In the genomic region with DNA sequence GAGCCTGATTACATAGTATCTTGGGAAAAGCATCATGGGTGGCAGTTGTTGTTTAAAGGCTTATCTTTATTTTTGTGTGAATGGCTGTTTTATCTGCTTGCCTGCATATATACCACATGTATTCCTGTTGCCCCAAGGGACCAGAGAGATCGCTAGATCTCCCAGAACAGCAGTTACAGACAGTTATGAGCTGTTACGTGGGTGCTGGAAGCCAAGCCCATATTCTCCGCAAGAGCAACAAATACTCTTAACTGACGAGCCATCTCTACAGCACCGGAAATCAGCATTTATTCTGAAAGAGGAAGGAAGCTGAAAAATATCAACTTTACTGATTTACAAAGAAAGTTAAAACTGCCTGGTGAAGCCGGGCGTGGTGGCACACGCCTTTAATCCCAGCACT, we compare ENCODE assay signal across 15 mouse cellular contexts.
A peak's percentile ranks its signal among the peaks of the same experiment; 100 is the strongest.
DNase-seq lines count a peak whose midpoint lies in the region; ATAC-seq and TF ChIP-seq lines count a peak whose summit lies in the region.
"Had no signal": no experiment of that assay in that cellular context is flagged by ENCODE, and none has a peak within 500 bp of the region (broad histone marks: within the 10 kb centered on the region; RNA-seq: fewer than 3 reads in every experiment).

No protein-coding gene starts in this region.

- no peak overlapping the region for H3K4me2 ChIP-seq in forebrain, embryonic 14.5 days (ENCODE audit: low read length)
- no peak overlapping the region for H3K4me2 ChIP-seq in midbrain, postnatal 0 days (ENCODE audit: low read depth, low read length, poor library complexity, severe bottlenecking)
- H3K4me2 ChIP-seq: embryonic facial prominence, embryonic 15.5 days; heart, embryonic 13.5 days; limb, embryonic 12.5 days; neural tube, embryonic 13.5 days had no signal

- peaks cover 15% of the 10 kb centered on the region for H3K36me3 ChIP-seq in G1E (replicated peaks)
- no peaks in the 10 kb centered on the region for H3K36me3 ChIP-seq in forebrain, embryonic 14.5 days (ENCODE audit: control insufficient read depth, insufficient read depth, low read length)
- no peaks in the 10 kb centered on the region; the same call in 1 of the 2 replicates for H3K36me3 ChIP-seq in midbrain, postnatal 0 days (ENCODE audit: insufficient read depth, low read length)
- H3K36me3 ChIP-seq: embryonic facial prominence, embryonic 15.5 days; heart, embryonic 13.5 days; limb, embryonic 12.5 days had no signal

- H3K27ac ChIP-seq in forebrain, embryonic 14.5 days (ENCODE audit: low read depth, low read length) = no peak overlapping the region
- no peak overlapping the region for H3K27ac ChIP-seq in midbrain, postnatal 0 days (ENCODE audit: low read depth, low read length)
- H3K27ac ChIP-seq: embryonic facial prominence, embryonic 15.5 days; heart, embryonic 13.5 days; limb, embryonic 12.5 days; neural tube, embryonic 13.5 days had no signal

- WGBS in forebrain, embryonic 14.5 days = 92% methylated on average over 8 of the region's 8 CpGs
- WGBS in lung, adult 2 months = 66% methylated on average over 8 of the region's 8 CpGs
- WGBS in midbrain, postnatal 0 days = 88% methylated on average over 8 of the region's 8 CpGs

- peaks cover 51% of the 10 kb centered on the region for H3K4me1 ChIP-seq in G1E (ENCODE audit: insufficient read depth, low read depth, low read length)
- H3K4me1 ChIP-seq in forebrain, embryonic 14.5 days (ENCODE audit: control insufficient read depth, insufficient read depth, low read length) = no peaks in the 10 kb centered on the region
- H3K4me1 ChIP-seq in lung, adult 2 months (ENCODE audit: control insufficient read depth, insufficient read depth, low read length) = peaks cover 2% of the 10 kb centered on the region; the same call in 1 of the 2 replicates
- 0 out of 2 replicates have a peak, but pooled peaks cover 3% of the 10 kb centered on the region for H3K4me1 ChIP-seq in midbrain, postnatal 0 days (ENCODE audit: insufficient read depth, low read length)
- H3K4me1 ChIP-seq: embryonic facial prominence, embryonic 15.5 days; neural tube, embryonic 13.5 days had no signal

- ATAC-seq in G1E (ENCODE audit: extremely low read depth, insufficient number of reproducible peaks, low FRiP score, poor library complexity, severe bottlenecking) = peak; percentile 88
- ATAC-seq in megakaryocyte-erythroid progenitor cell, adult 5-6 weeks (replicated peaks; ENCODE audit: low FRiP score, low TSS enrichment, poor library complexity, severe bottlenecking) = peak; percentile 89
- ATAC-seq in forebrain, embryonic 14.5 days = no peak
- no peak for ATAC-seq in midbrain, postnatal 0 days (ENCODE audit: low FRiP score)

- TF ChIP-seq POLR2A in lung, adult 2 months (IDR thresholded peaks at IDR 0.05; ENCODE audit: borderline replicate concordance, extremely low read depth, low read depth, low read length) = no peak

- no peak overlapping the region for H3K4me3 ChIP-seq in G1E (ENCODE audit: low read depth, low read length)
- no peak overlapping the region for H3K4me3 ChIP-seq in forebrain, embryonic 14.5 days (ENCODE audit: low read depth, low read length)
- H3K4me3 ChIP-seq in lung, adult 2 months (replicated peaks; ENCODE audit: extremely low read depth, low read depth, low read length) = no peak overlapping the region
- no peak overlapping the region for H3K4me3 ChIP-seq in midbrain, postnatal 0 days (ENCODE audit: low read depth, low read length)
- H3K4me3 ChIP-seq: embryonic facial prominence, embryonic 15.5 days; heart, embryonic 13.5 days; limb, embryonic 12.5 days; neural tube, embryonic 13.5 days had no signal

- no peak for TF ChIP-seq CTCF in G1E (IDR thresholded peaks at IDR 0.05; ENCODE audit: low read depth, low read length)
- TF ChIP-seq CTCF in lung, adult 2 months (IDR thresholded peaks at IDR 0.05; ENCODE audit: insufficient read depth, low read length) = no peak
- no peak for TF ChIP-seq CTCF in midbrain, postnatal 0 days (IDR thresholded peaks at IDR 0.05)

- H3K9me3 ChIP-seq in G1E (replicated peaks) = peaks cover 7% of the 10 kb centered on the region
- H3K9me3 ChIP-seq in forebrain, embryonic 14.5 days (replicated peaks; ENCODE audit: control insufficient read depth, low read length) = no peaks in the 10 kb centered on the region
- H3K9me3 ChIP-seq in midbrain, postnatal 0 days (ENCODE audit: low read length) = no peaks in the 10 kb centered on the region
- H3K9me3 ChIP-seq: embryonic facial prominence, embryonic 15.5 days; heart, embryonic 13.5 days; limb, embryonic 12.5 days; neural tube, embryonic 13.5 days had no signal

- H3K27me3 ChIP-seq in G1E (ENCODE audit: insufficient read depth, low read length) = no peaks in the 10 kb centered on the region
- H3K27me3 ChIP-seq in forebrain, embryonic 14.5 days (replicated peaks; ENCODE audit: control insufficient read depth, insufficient read depth, low read length) = no peaks in the 10 kb centered on the region
- H3K27me3 ChIP-seq in midbrain, postnatal 0 days (ENCODE audit: insufficient read depth, low read length) = no peaks in the 10 kb centered on the region
- H3K27me3 ChIP-seq: embryonic facial prominence, embryonic 15.5 days; heart, embryonic 13.5 days; limb, embryonic 12.5 days; neural tube, embryonic 13.5 days had no signal

- no peak overlapping the region for H3K9ac ChIP-seq in forebrain, embryonic 14.5 days (ENCODE audit: low read length)
- no peak overlapping the region for H3K9ac ChIP-seq in midbrain, postnatal 0 days (replicated peaks; ENCODE audit: low read length, poor library complexity, severe bottlenecking)
- H3K9ac ChIP-seq: embryonic facial prominence, embryonic 15.5 days; heart, embryonic 13.5 days; limb, embryonic 12.5 days; neural tube, embryonic 13.5 days had no signal

- peak; percentile 96 for DNase-seq in 416B (ENCODE audit: low read depth)
- DNase-seq in G1E (ENCODE audit: low spot score) = no peak
- peak; percentile 79 for DNase-seq in induced T-regulatory cell, adult 2 months (ENCODE audit: low read depth)
- no peak for DNase-seq in frontal cortex, postnatal 10 days (ENCODE audit: low spot score in 2 of 2)
- DNase-seq in forebrain, embryonic 14.5 days (ENCODE audit: low spot score) = no peak
- DNase-seq in lung, adult 2 months = no peak
- DNase-seq in midbrain, postnatal 0 days (ENCODE audit: low spot score) = no peak
- DNase-seq: adrenal gland, adult 2 months; cerebellum, adult 9-11 months; kidney, adult 8-10 months had no signal

Comparison
In these comparisons a context has a peak if more than half of its experiments do, and no peak if none do; other contexts are left out.
1. DNase-seq: peak in 416B (single experiment) and induced T-regulatory cell, adult 2 months (single experiment); none in G1E (single experiment), frontal cortex, postnatal 10 days (0 of 2), forebrain, embryonic 14.5 days (single experiment), lung, adult 2 months (single experiment) and midbrain, postnatal 0 days (single experiment).
2. ATAC-seq: peak in G1E (single experiment) and megakaryocyte-erythroid progenitor cell, adult 5-6 weeks (single experiment); none in forebrain, embryonic 14.5 days (single experiment) and midbrain, postnatal 0 days (single experiment).